Mouse (Mus musculus) liver, embryonic 15.5 days (tissue): ENCODE results near the gene Hamp2. TPM values are rescaled to one million over a fixed set of nuclear protein-coding genes. Genes with fewer than 3 reads are reported as not detected.

ENCODE experiments used
- ATAC-seq: fragments of 200-750 bp; cut with Nextera tagmentation; 2 replicates; pipeline ENCODE4 v1.8.0; 2017; ENCODE audit warnings: moderate number of reproducible peaks, mild to moderate bottlenecking, moderate library complexity; ENCODE audit not compliant: insufficient read depth
- H3K27ac ChIP-seq: fragments of 300-500 bp; sonication (generic); replicated peaks from 2 replicates; pipeline ENCODE4 v1.5.1; 2015; ENCODE audit warnings: mild to moderate bottlenecking, inconsistent platforms
- H3K27me3 ChIP-seq: fragments of 300-500 bp; sonication (generic); 2 replicates; pipeline ENCODE4 v1.6.1; 2015; ENCODE audit warnings: mild to moderate bottlenecking, inconsistent platforms
- H3K36me3 ChIP-seq: fragments of 300-500 bp; sonication (generic); replicated peaks from 2 replicates; pipeline ENCODE4 v1.6.1; 2015; ENCODE audit warnings: moderate library complexity, mild to moderate bottlenecking, inconsistent platforms
- H3K4me1 ChIP-seq: fragments of 300-500 bp; sonication (generic); replicated peaks from 2 replicates; pipeline ENCODE4 v1.6.1; 2015; ENCODE audit warnings: inconsistent platforms
- H3K4me2 ChIP-seq: fragments of 300-500 bp; sonication (generic); 2 replicates; pipeline ENCODE4 v1.6.1; 2015; ENCODE audit warnings: moderate library complexity, mild to moderate bottlenecking, inconsistent platforms
- H3K4me3 ChIP-seq: fragments of 300-500 bp; sonication (generic); replicated peaks from 2 replicates; pipeline ENCODE4 v1.5.1; 2015; ENCODE audit warnings: mild to moderate bottlenecking, inconsistent platforms
- H3K9ac ChIP-seq: fragments of 300-500 bp; sonication (generic); 2 replicates; pipeline ENCODE4 v1.6.1; 2015; ENCODE audit warnings: moderate library complexity, mild to moderate bottlenecking, inconsistent platforms
- H3K9me3 ChIP-seq: fragments of 300-500 bp; sonication (generic); replicated peaks from 2 replicates; pipeline ENCODE4 v1.6.1; 2016; ENCODE audit warnings: inconsistent platforms
- WGBS: fragments of 180-500 bp; shearing (Covaris S2); methylation state at CpG from one replicate; pipeline ENCODE4 v1.1.7; 2015; ENCODE audit warnings: mixed read lengths; ENCODE audit not compliant: insufficient replicate concordance; 5-methylcytosine and 5-hydroxymethylcytosine counted together
- polyA plus RNA-seq: library from polyadenylated mRNA; unstranded; fragments of >200 nt; fragmentation: Nextera tagmentation; extraction: Ambion mirVana; gene quantifications from 2 replicates; pipeline ENCODE4 v1.2.1, GENCODE M21; 2015

Hamp2 gene
- polyA plus RNA-seq, 1 experiment from 2014 or later, result not detected

DNA sequence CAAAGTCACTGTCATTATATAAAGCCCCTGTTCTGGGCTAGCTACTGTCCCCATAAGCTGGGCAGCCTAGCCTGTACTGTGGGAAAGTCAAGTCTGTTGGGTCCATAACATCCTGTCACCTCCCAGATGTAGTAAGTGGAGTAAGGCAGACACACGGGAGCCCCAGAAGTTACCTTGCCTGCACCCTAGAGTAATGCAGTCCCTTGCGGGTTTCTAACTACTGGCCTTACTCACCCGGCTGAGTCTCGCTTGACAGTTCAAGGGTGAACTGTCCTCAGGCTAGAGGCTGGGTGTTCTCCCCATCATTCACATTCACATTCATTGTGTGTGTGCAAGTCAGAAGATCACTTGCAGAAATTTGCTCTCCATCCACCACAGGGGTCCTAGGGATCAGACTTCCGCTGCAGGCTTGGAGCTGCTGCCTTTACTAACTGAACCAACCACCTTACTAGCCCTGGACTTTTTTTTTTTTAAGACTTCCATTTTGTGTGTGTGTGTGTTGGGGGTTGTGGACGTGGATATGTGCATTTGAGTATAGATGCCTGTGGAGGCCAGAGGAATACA lies 35.4 kb upstream of the Hamp2 start:
- no peak overlapping the region for H3K9ac ChIP-seq
- WGBS, result 71% methylated on average over 6 of the region's 6 CpGs

GRCm38 (mm10) chr7:30958866-30959487 lies 34.5 kb upstream of the Hamp2 start:
- Histone ChIP-seq H3K36me3 (peaks cover 28% of the 10 kb centered on the region), H3K9ac (no peak overlapping the region), H3K4me2 (no peak overlapping the region), H3K27ac (no peak overlapping the region), H3K27me3 (no peaks in the 10 kb centered on the region), H3K9me3 (no peaks in the 10 kb centered on the region), H3K4me3 (no peak overlapping the region), H3K4me1 (peaks cover 43% of the 10 kb centered on the region)
- no peak for ATAC-seq
- 93% methylated on average over 9 of the region's 9 CpGs for WGBS

More for the DNA sequence above, 35.4 kb upstream of the Hamp2 start:
- Histone ChIP-seq H3K4me2 (no peak overlapping the region), H3K27ac (no peak overlapping the region), H3K36me3 (peaks cover 19% of the 10 kb centered on the region), H3K4me3 (no peak overlapping the region), H3K9me3 (no peaks in the 10 kb centered on the region), H3K27me3 (no peaks in the 10 kb centered on the region), H3K4me1 (peaks cover 35% of the 10 kb centered on the region)
- ATAC-seq, result no peak

DNA sequence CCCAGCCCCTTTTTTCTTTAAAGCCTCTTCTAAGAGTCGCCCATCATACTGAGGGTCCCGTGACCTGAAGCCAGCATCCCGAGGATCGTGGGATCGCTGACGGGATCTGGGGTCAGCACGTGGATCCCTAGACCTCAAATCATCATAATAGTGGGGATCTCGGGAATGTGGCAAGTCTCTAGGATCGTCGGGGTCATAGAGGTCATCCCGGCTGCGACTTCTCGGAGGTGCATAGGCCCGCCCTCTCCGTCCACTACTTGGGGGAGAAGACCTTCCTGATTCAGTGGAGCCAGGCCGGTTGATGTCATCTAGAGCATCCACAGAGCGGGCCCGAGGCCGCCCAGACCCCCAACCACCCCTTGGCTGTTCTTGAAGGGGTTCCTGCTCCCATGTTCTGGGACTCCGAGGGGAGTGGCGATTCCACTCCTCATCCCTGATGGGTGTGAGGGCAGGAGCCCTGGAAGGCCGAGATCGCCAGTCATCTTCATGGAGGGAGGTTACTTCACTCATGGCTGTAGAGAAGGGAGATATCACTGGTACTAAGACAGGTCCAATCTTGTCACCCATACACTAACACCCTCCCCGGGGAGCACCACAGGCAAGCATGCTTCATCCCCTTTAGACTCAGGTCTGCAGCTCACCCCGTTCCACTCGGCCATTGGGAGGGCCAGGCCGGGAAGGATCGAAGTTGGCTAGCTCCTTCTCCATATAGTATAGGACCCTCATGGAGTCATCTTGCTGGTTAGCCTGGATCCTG lies 33.8 kb upstream of the Hamp2 start:
- 78% methylated on average over 28 of the region's 28 CpGs for WGBS
- peak overlapping the region; percentile 93; the same call in 1 of the 2 replicates for H3K27ac ChIP-seq
- peaks cover 44% of the 10 kb centered on the region for H3K4me1 ChIP-seq
- no peak for ATAC-seq
- H3K9ac ChIP-seq, result peak overlapping the region; percentile 98
- H3K36me3 ChIP-seq, result peaks cover 35% of the 10 kb centered on the region
- H3K4me2 ChIP-seq, result peak overlapping the region; percentile 93
- H3K9me3 ChIP-seq, result no peaks in the 10 kb centered on the region
- H3K4me3 ChIP-seq, result peak overlapping the region; percentile 96
- no peaks in the 10 kb centered on the region for H3K27me3 ChIP-seq

GRCm38 (mm10) chr7:30957367-30957783 lies 32.9 kb upstream of the Hamp2 start:
- WGBS, result under 1% methylated on average over 43 of the region's 43 CpGs
- peak overlapping the region; percentile 98 for H3K9ac ChIP-seq
- peak; percentile 76 for ATAC-seq

DNA sequence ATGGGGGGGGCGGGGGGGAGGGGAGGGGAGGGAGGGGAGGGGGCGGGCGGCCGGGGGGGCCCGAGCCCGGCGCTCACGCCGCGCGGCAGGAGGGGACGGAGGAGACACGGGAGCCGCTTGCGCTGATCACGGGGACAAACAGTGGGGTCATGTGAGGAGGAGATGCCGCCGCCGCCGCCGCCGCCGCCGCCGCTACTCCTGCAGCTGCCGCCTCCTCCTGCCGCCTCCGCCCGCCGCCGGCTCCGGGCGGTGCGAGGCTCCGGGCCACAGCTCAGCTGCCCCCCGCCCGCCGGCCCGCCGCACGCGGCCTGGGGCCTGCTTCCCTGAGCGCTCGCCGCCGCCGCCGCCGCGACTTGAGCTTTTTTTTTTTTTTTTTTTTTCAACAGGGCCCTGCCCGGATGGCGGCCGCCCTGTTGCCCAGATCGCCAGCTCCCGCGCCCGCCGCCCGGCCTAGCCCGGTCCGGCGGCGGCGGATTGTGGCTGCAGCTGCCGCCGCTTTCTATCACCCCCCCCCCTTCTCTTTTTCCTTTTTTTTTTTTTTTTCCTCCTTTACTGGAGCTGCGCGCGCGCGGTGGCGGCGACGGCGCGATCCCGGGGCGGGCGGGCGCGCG lies 32.4 kb upstream of the Hamp2 start, which contains the start of gene Usf2:
Gene Usf2, minus strand, starts transcription at position 48 of the 611 bp plus-strand sequence.
- peak; percentile 19 for ATAC-seq
- H3K9ac ChIP-seq, result peak within 1 kb of the TSS; percentile 98
- H3K9me3 ChIP-seq, result no peaks in the 10 kb centered on the region
- H3K27me3 ChIP-seq, result no peaks in the 10 kb centered on the region
- H3K27ac ChIP-seq, result peak within 1 kb of the TSS; percentile 93
- peak within 1 kb of the TSS; percentile 93 for H3K4me2 ChIP-seq
- WGBS, result under 1% methylated on average over 62 of the region's 82 CpGs
- peaks cover 51% of the 10 kb centered on the region for H3K4me1 ChIP-seq
- H3K36me3 ChIP-seq, result peaks cover 50% of the 10 kb centered on the region
- peak within 1 kb of the TSS; percentile 96 for H3K4me3 ChIP-seq

More at GRCm38 (mm10) chr7:30957367-30957783, 32.9 kb upstream of the Hamp2 start:
- peak overlapping the region; percentile 93 for H3K4me2 ChIP-seq
- no peaks in the 10 kb centered on the region for H3K27me3 ChIP-seq
- peak overlapping the region; percentile 96 for H3K4me3 ChIP-seq
- peaks cover 44% of the 10 kb centered on the region for H3K36me3 ChIP-seq
- H3K4me1 ChIP-seq, result peaks cover 51% of the 10 kb centered on the region
- H3K9me3 ChIP-seq, result no peaks in the 10 kb centered on the region
- peak overlapping the region; percentile 93 for H3K27ac ChIP-seq

- peaks cover 55% of the 10 kb centered on the region for H3K36me3 ChIP-seq
- WGBS, result 2% methylated on average over 33 of the region's 49 CpGs
Measured at GRCm38 (mm10) chr7:30956357-30956751, 31.9 kb upstream of the Hamp2 start.

GRCm38 (mm10) chr7:30955584-30956356 lies 31.3 kb upstream of the Hamp2 start:
- Histone ChIP-seq H3K36me3 (peaks cover 60% of the 10 kb centered on the region), H3K4me2 (peak overlapping the region; percentile 93), H3K4me1 (peaks cover 51% of the 10 kb centered on the region), H3K27ac (peak overlapping the region; percentile 93), H3K27me3 (no peaks in the 10 kb centered on the region), H3K9ac (peak overlapping the region; percentile 98), H3K9me3 (no peaks in the 10 kb centered on the region), H3K4me3 (peak overlapping the region; percentile 96)
- under 1% methylated on average over 64 of the region's 64 CpGs for WGBS
- peak; percentile 52 for ATAC-seq

More at GRCm38 (mm10) chr7:30956357-30956751, 31.9 kb upstream of the Hamp2 start:
- H3K4me2 ChIP-seq, result peak overlapping the region; percentile 93
- no peaks in the 10 kb centered on the region for H3K27me3 ChIP-seq
- peak overlapping the region; percentile 96 for H3K4me3 ChIP-seq
- peaks cover 51% of the 10 kb centered on the region for H3K4me1 ChIP-seq
- ATAC-seq, result peak; percentile 23
- H3K27ac ChIP-seq, result peak overlapping the region; percentile 93
- peak overlapping the region; percentile 98 for H3K9ac ChIP-seq
- H3K9me3 ChIP-seq, result no peaks in the 10 kb centered on the region

DNA sequence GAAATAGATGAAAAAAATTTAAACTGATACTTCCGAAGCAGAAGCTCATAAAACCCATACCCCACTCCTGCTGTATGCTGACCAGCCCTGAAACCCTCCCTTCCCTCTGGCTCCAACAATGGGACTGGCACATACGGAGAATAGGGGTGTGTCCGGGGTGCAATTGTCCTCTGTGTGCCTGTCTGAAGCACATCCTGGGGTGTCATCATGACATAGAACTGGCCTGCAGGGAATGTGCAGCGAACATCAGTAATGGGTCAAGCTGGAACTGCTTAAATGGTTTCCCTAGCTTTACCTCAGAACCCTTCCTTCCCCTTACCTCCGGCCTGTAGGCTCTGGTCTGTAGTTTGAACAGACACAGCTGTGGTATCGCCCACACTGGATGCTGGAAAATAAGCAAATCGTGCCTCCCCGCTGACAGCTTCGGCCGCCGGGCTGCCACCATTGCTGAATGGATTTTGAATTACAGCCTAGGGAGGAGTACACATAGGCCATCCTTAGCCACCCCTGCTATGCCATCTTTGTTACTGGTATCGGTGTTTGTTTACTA lies 30.6 kb upstream of the Hamp2 start:
- peaks cover 47% of the 10 kb centered on the region for H3K4me1 ChIP-seq
- peak overlapping the region; percentile 93 for H3K4me2 ChIP-seq
- H3K27me3 ChIP-seq, result no peaks in the 10 kb centered on the region
- H3K4me3 ChIP-seq, result peak overlapping the region; percentile 96
- peak overlapping the region; percentile 98; the same call in 1 of the 2 replicates for H3K9ac ChIP-seq
- no peak for ATAC-seq
- no peaks in the 10 kb centered on the region for H3K9me3 ChIP-seq
- peaks cover 68% of the 10 kb centered on the region for H3K36me3 ChIP-seq
- WGBS, result 88% methylated on average over 12 of the region's 12 CpGs
- peak overlapping the region; percentile 93; the same call in 1 of the 2 replicates for H3K27ac ChIP-seq

- Histone ChIP-seq H3K27ac (peak overlapping the region; percentile 21; the same call in 1 of the 2 replicates), H3K9me3 (no peaks in the 10 kb centered on the region), H3K36me3 (peaks cover 75% of the 10 kb centered on the region), H3K4me2 (no peak overlapping the region), H3K27me3 (no peaks in the 10 kb centered on the region), H3K4me1 (peaks cover 46% of the 10 kb centered on the region), H3K9ac (no peak overlapping the region), H3K4me3 (no peak overlapping the region)
- ATAC-seq, result peak; percentile 32
- WGBS, result 71% methylated on average over 3 of the region's 3 CpGs
Measured at GRCm38 (mm10) chr7:30954036-30954435, 29.6 kb upstream of the Hamp2 start.

DNA sequence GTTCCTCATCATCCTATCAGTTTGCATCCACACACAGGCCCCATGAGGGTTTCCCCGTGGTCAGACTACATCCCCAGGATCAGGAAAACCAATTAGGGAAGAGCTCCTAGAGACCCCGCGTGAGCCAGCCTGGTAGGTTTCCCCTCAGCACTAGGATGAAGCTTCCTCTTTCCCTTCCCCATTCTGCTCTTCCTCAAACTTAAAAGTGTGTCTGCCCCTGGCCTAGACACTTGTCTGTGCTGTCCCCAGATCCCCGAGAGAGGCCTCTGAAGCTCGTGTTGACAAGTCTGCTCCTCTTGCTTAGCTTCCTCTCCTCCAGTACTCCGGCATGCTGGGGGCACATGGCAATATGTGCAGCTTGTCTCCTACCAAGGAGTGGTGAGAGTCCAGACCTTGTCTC lies 29.0 kb upstream of the Hamp2 start:
- Histone ChIP-seq H3K36me3 (peaks cover 73% of the 10 kb centered on the region), H3K4me3 (no peak overlapping the region), H3K9ac (no peak overlapping the region), H3K9me3 (no peaks in the 10 kb centered on the region), H3K27me3 (no peaks in the 10 kb centered on the region), H3K4me2 (no peak overlapping the region), H3K27ac (no peak overlapping the region), H3K4me1 (peaks cover 41% of the 10 kb centered on the region)
- no peak for ATAC-seq
- WGBS, result 49% methylated on average over 6 of the region's 6 CpGs
